Mouse (Mus musculus) neural tube, embryonic 12.5 days (tissue): ENCODE results near the gene Gm281. TPM values are rescaled to one million over a fixed set of nuclear protein-coding genes. Genes with fewer than 3 reads are reported as not detected.

Source experiments
- ATAC-seq: fragments of 200-750 bp; cut with Nextera tagmentation; 2 replicates; pipeline ENCODE4 v1.8.0; 2017; ENCODE audit warnings: low read depth, mild to moderate bottlenecking, moderate TSS enrichment, moderate library complexity; ENCODE audit not compliant: low FRiP score
- H3K27ac ChIP-seq: fragments of 300-500 bp; sonication (generic); 2 replicates; pipeline ENCODE4 v1.5.1; 2016
- H3K27me3 ChIP-seq: fragments of 300-500 bp; sonication (generic); replicated peaks from 2 replicates; pipeline ENCODE4 v1.6.1; 2016; ENCODE audit warnings: mild to moderate bottlenecking
- H3K36me3 ChIP-seq: fragments of 300-500 bp; sonication (generic); 2 replicates; pipeline ENCODE4 v1.6.1; 2016; ENCODE audit warnings: mild to moderate bottlenecking
- H3K4me1 ChIP-seq: fragments of 300-500 bp; sonication (generic); 2 replicates; pipeline ENCODE4 v1.6.1; 2016
- H3K4me2 ChIP-seq: fragments of 300-500 bp; sonication (generic); replicated peaks from 2 replicates; pipeline ENCODE4 v1.6.1; 2016; ENCODE audit warnings: mild to moderate bottlenecking
- H3K4me3 ChIP-seq: fragments of 300-500 bp; sonication (generic); 2 replicates; pipeline ENCODE4 v1.5.1; 2016
- H3K9ac ChIP-seq: fragments of 300-500 bp; sonication (generic); 2 replicates; pipeline ENCODE4 v1.6.1; 2016; ENCODE audit warnings: mild to moderate bottlenecking
- H3K9me3 ChIP-seq: fragments of 300-500 bp; sonication (generic); 2 replicates; pipeline ENCODE4 v1.6.1; 2016; ENCODE audit warnings: mild to moderate bottlenecking
- WGBS: fragments of 180-500 bp; shearing (Covaris S2); methylation state at CpG from one replicate; pipeline ENCODE4 v1.1.7; 2016; 5-methylcytosine and 5-hydroxymethylcytosine counted together
- microRNA-seq: library from miRNA; unstranded; fragments of <30 nt; microRNA quantifications from one replicate; pipeline ENCODE4, GENCODE M21; 2017
- polyA plus RNA-seq: library from polyadenylated mRNA; unstranded; fragments of >200 nt; fragmentation: Nextera tagmentation; extraction: Ambion mirVana; gene quantifications from 2 replicates; pipeline ENCODE4 v1.2.1, GENCODE M21; 2016

Gm281 gene
- polyA plus RNA-seq, 1 experiment from 2014 or later: 0.06 TPM

DNA sequence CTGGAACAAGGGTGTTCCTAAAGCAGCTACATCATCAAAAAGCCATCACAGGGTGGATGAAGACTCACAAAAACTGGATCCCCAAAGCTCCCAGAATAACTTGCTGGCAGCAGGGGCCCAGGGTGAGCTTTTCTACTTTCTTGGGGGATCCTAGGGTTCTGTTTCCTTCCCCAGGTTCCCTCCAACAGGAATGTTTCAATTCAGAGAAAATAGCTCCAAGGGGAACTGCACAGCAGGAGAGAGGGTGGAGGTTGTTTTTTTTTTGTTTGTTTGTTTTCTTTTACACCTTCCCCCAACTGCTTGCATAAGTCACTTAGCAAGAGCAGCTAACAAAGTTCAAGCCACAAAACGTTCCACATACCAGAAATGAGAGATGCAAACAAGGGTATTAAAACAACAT is 124.3 kb downstream of the Gm281 start:
- 24% methylated on average over 1 of the region's 1 CpGs for WGBS
- no peaks in the 10 kb centered on the region for H3K27me3 ChIP-seq
- no peak overlapping the region for H3K4me3 ChIP-seq
- no peak overlapping the region for H3K9ac ChIP-seq
- no peak for ATAC-seq
- no peak overlapping the region for H3K27ac ChIP-seq
- H3K4me1 ChIP-seq: no peaks in the 10 kb centered on the region
- no peaks in the 10 kb centered on the region for H3K36me3 ChIP-seq
- no peak overlapping the region for H3K4me2 ChIP-seq
- no peaks in the 10 kb centered on the region for H3K9me3 ChIP-seq

- Histone ChIP-seq H3K36me3 (no peaks in the 10 kb centered on the region), H3K9ac (no peak overlapping the region), H3K27ac (no peak overlapping the region), H3K9me3 (no peaks in the 10 kb centered on the region), H3K4me2 (no peak overlapping the region), H3K4me3 (no peak overlapping the region), H3K4me1 (no peaks in the 10 kb centered on the region), H3K27me3 (no peaks in the 10 kb centered on the region)
- ATAC-seq: no peak
- WGBS: 74% methylated on average over 4 of the region's 4 CpGs
Observed at GRCm38 (mm10) chr14:13782970-13783369, 131.3 kb downstream of the Gm281 start.

- Histone ChIP-seq H3K4me1 (no peaks in the 10 kb centered on the region), H3K27me3 (no peaks in the 10 kb centered on the region), H3K27ac (no peak overlapping the region), H3K4me2 (no peak overlapping the region), H3K36me3 (no peaks in the 10 kb centered on the region), H3K9ac (no peak overlapping the region), H3K4me3 (no peak overlapping the region), H3K9me3 (no peaks in the 10 kb centered on the region)
- 76% methylated on average over 6 of the region's 6 CpGs for WGBS
- no peak for ATAC-seq
Observed at GRCm38 (mm10) chr14:13778383-13778782, 135.9 kb downstream of the Gm281 start.

GRCm38 (mm10) chr14:13771163-13771562 is 143.1 kb downstream of the Gm281 start:
- Histone ChIP-seq H3K36me3 (no peaks in the 10 kb centered on the region), H3K27ac (no peak overlapping the region), H3K4me1 (peaks cover 13% of the 10 kb centered on the region), H3K9me3 (no peaks in the 10 kb centered on the region), H3K4me3 (no peak overlapping the region), H3K27me3 (no peaks in the 10 kb centered on the region), H3K4me2 (no peak overlapping the region), H3K9ac (no peak overlapping the region)
- peak; percentile 46 for ATAC-seq
- WGBS: 55% methylated on average over 2 of the region's 2 CpGs

- no peak overlapping the region for H3K27ac ChIP-seq
- no peak overlapping the region for H3K9ac ChIP-seq
- no peak overlapping the region for H3K4me2 ChIP-seq
- H3K4me1 ChIP-seq: peaks cover 13% of the 10 kb centered on the region
- H3K9me3 ChIP-seq: no peaks in the 10 kb centered on the region
- H3K27me3 ChIP-seq: no peaks in the 10 kb centered on the region
- WGBS: 0% methylated on average over 1 of the region's 1 CpGs
- H3K4me3 ChIP-seq: no peak overlapping the region
- no peaks in the 10 kb centered on the region for H3K36me3 ChIP-seq
- peak; percentile 94 for ATAC-seq
Observed at GRCm38 (mm10) chr14:13770686-13771085, 143.6 kb downstream of the Gm281 start.

Small RNA genes lying within 50 kb of the gene (microRNA-seq; reads per million reads assigned to microRNA genes)
- not detected for gene Gm27506

Other genes starting within 250 kb of the Gm281 start
- gene Sntn, start 243.6 kb downstream of the Gm281 start, polyA plus RNA-seq: not detected in 2 replicates
- gene Atxn7, start 47.0 kb upstream of the Gm281 start, polyA plus RNA-seq: 3.8 and 3.9 TPM in 2 replicates
- gene Thoc7, start 47.4 kb upstream of the Gm281 start, polyA plus RNA-seq: 190 TPM in 2 replicates
- gene Psmd6, start 206.5 kb upstream of the Gm281 start, polyA plus RNA-seq: 283 and 288 TPM in 2 replicates